ENCODE assay signal across 26 mouse cellular contexts in genomic region chr6:92759616-92760015, GRCm38 (mm10). TPM values are rescaled to one million over a fixed set of nuclear protein-coding genes. Genes with fewer than 3 reads are reported as not detected.
"Had no signal": no experiment of that assay in that cellular context is flagged by ENCODE, and none has a peak within 500 bp of the region (broad histone marks: within the 10 kb centered on the region; RNA-seq: fewer than 3 reads in every experiment).

No protein-coding gene starts in this region.

- H3K9me3 ChIP-seq: lung, embryonic 15.5 days; midbrain, embryonic 10.5 days; midbrain, embryonic 12.5 days; neural tube, embryonic 13.5 days; neural tube, embryonic 15.5 days; stomach, embryonic 15.5 days had no signal

- H3K4me1 ChIP-seq: lung, embryonic 15.5 days; neural tube, embryonic 13.5 days; neural tube, embryonic 15.5 days; stomach, embryonic 15.5 days had no signal

- DNase-seq: liver, postnatal 0 days; lung, adult 2 months; lung, postnatal 14 days; lung, postnatal 36 days; midbrain, embryonic 14.5 days; retina, postnatal 1 day; right cerebral cortex, adult 18-20 months; right cerebral cortex, postnatal 25 days; right cerebral cortex, postnatal 4 days; thymus, adult 2 months; thymus, postnatal 25 days; thymus, postnatal 4 days had no signal

- H3K9ac ChIP-seq: liver, postnatal 0 days; lung, embryonic 15.5 days; midbrain, embryonic 12.5 days; neural tube, embryonic 13.5 days; neural tube, embryonic 15.5 days; stomach, embryonic 15.5 days had no signal

- H3K4me3 ChIP-seq: lung, embryonic 15.5 days; midbrain, embryonic 10.5 days; midbrain, embryonic 12.5 days; myocyte; neural tube, embryonic 13.5 days; neural tube, embryonic 15.5 days; stomach, embryonic 15.5 days had no signal

- H3K27ac ChIP-seq: lung, embryonic 15.5 days; midbrain, embryonic 10.5 days; midbrain, embryonic 12.5 days; neural tube, embryonic 13.5 days; neural tube, embryonic 15.5 days; stomach, embryonic 15.5 days; stomach, postnatal 0 days had no signal

- H3K36me3 ChIP-seq: lung, embryonic 15.5 days; midbrain, embryonic 10.5 days; midbrain, embryonic 12.5 days; neural tube, embryonic 13.5 days; neural tube, embryonic 15.5 days; stomach, embryonic 15.5 days had no signal

- H3K27me3 ChIP-seq: lung, embryonic 15.5 days; midbrain, embryonic 12.5 days; neural tube, embryonic 13.5 days; neural tube, embryonic 15.5 days; stomach, embryonic 15.5 days had no signal

RNA-seq across cellular contexts. Expression of gene Prickle2, which starts 53.7 kb away (rescaled TPM):
- total RNA-seq: megakaryocyte, adult 5-6 weeks; megakaryocyte-erythroid progenitor cell, adult 5-6 weeks had no signal

RNA-seq across cellular contexts. Expression of gene A730049H05Rik, which starts 56.7 kb away (rescaled TPM):
- total RNA-seq: megakaryocyte, adult 5-6 weeks; megakaryocyte-erythroid progenitor cell, adult 5-6 weeks had no signal
- polyA plus RNA-seq: liver, postnatal 0 days; neural tube, embryonic 11.5 days; small intestine, adult 2 months; testis, adult 2 months; urinary bladder, adult 2 months had no signal
